Mouse (Mus musculus): Measurements from ENCODE around the gene Hivep3.

GRCm38 (mm10) chr4:119970166-119970565 lies 236.6 kb downstream of the Hivep3 start:
- TF ChIP-seq CTCF (conservative IDR thresholded peaks at IDR 0.05; ENCODE audit: insufficient read depth, insufficient read length, low read depth, low read length) (no peak), POLR2A (IDR thresholded peaks at IDR 0.05; ENCODE audit: low read depth, low read length) (no peak)
